Mouse (Mus musculus): ENCODE data around the gene Hivep1. TPM values are rescaled to one million over a fixed set of nuclear protein-coding genes. Genes with fewer than 3 reads are reported as not detected.

Hivep1 gene
- polyA plus RNA-seq, 1 experiment from 2014 or later: 12.0 TPM

- no peak overlapping the region for H3K27ac ChIP-seq (ENCODE audit: low read depth, low read length)
- no peaks in the 10 kb centered on the region for H3K36me3 ChIP-seq (ENCODE audit: control insufficient read depth, insufficient read depth, low read length)
- ATAC-seq: no peak
- DNase-seq (ENCODE audit: low spot score): no peak
- H3K4me2 ChIP-seq (ENCODE audit: low read length): no peak overlapping the region
- no peaks in the 10 kb centered on the region; the same call in 1 of the 2 replicates for H3K9me3 ChIP-seq (replicated peaks; ENCODE audit: control insufficient read depth, low read length)
- no peak overlapping the region for H3K9ac ChIP-seq (ENCODE audit: low read length)
- H3K27me3 ChIP-seq (replicated peaks; ENCODE audit: control insufficient read depth, insufficient read depth, low read length): no peaks in the 10 kb centered on the region
- 93% methylated on average over 7 of the region's 7 CpGs for WGBS
- no peak overlapping the region for H3K4me3 ChIP-seq (ENCODE audit: low read depth, low read length)
- 0 out of 2 replicates have a peak, but pooled peaks cover 3% of the 10 kb centered on the region for H3K4me1 ChIP-seq (ENCODE audit: control insufficient read depth, insufficient read depth, low read length)
Measured at GRCm38 (mm10) chr13:42195671-42196070, 143.8 kb downstream of the Hivep1 start.

GRCm38 (mm10) chr13:42197656-42198055 is 145.8 kb downstream of the Hivep1 start:
- H3K27me3 ChIP-seq (replicated peaks; ENCODE audit: control insufficient read depth, insufficient read depth, low read length): no peaks in the 10 kb centered on the region
- ATAC-seq: no peak
- no peak overlapping the region for H3K9ac ChIP-seq (ENCODE audit: low read length)
- no peaks in the 10 kb centered on the region for H3K36me3 ChIP-seq (ENCODE audit: control insufficient read depth, insufficient read depth, low read length)
- 0 out of 2 replicates have a peak, but pooled peaks cover 3% of the 10 kb centered on the region for H3K4me1 ChIP-seq (ENCODE audit: control insufficient read depth, insufficient read depth, low read length)
- H3K4me3 ChIP-seq (ENCODE audit: low read depth, low read length): no peak overlapping the region
- DNase-seq (ENCODE audit: low spot score): no peak
- H3K4me2 ChIP-seq (ENCODE audit: low read length): no peak overlapping the region
- H3K9me3 ChIP-seq (replicated peaks; ENCODE audit: control insufficient read depth, low read length): no peaks in the 10 kb centered on the region; the same call in 1 of the 2 replicates
- WGBS: 90% methylated on average over 2 of the region's 2 CpGs
- H3K27ac ChIP-seq (ENCODE audit: low read depth, low read length): no peak overlapping the region

- no peak for ATAC-seq
- WGBS: 90% methylated on average over 6 of the region's 6 CpGs
- no peak for DNase-seq (ENCODE audit: low spot score)
Measured at GRCm38 (mm10) chr13:42213556-42213955, 161.7 kb downstream of the Hivep1 start.

GRCm38 (mm10) chr13:42222401-42222800 is 170.6 kb downstream of the Hivep1 start:
- ATAC-seq: no peak
- H3K27me3 ChIP-seq (replicated peaks; ENCODE audit: control insufficient read depth, insufficient read depth, low read length): no peaks in the 10 kb centered on the region
- no peak for DNase-seq (ENCODE audit: low spot score)

More at GRCm38 (mm10) chr13:42213556-42213955, 161.7 kb downstream of the Hivep1 start:
- no peaks in the 10 kb centered on the region for H3K27me3 ChIP-seq (replicated peaks; ENCODE audit: control insufficient read depth, insufficient read depth, low read length)
- no peaks in the 10 kb centered on the region for H3K4me1 ChIP-seq (ENCODE audit: control insufficient read depth, insufficient read depth, low read length)
- H3K9me3 ChIP-seq (replicated peaks; ENCODE audit: control insufficient read depth, low read length): no peaks in the 10 kb centered on the region
- no peaks in the 10 kb centered on the region for H3K36me3 ChIP-seq (ENCODE audit: control insufficient read depth, insufficient read depth, low read length)
- no peak overlapping the region for H3K4me3 ChIP-seq (ENCODE audit: low read depth, low read length)
- no peak overlapping the region for H3K9ac ChIP-seq (ENCODE audit: low read length)
- H3K27ac ChIP-seq (ENCODE audit: low read depth, low read length): no peak overlapping the region
- H3K4me2 ChIP-seq (ENCODE audit: low read length): no peak overlapping the region

GRCm38 (mm10) chr13:42228849-42229248 is 177.0 kb downstream of the Hivep1 start:
- WGBS: 93% methylated on average over 10 of the region's 10 CpGs
- ATAC-seq (no peak), DNase-seq (ENCODE audit: low spot score) (no peak)
- no peak overlapping the region for H3K4me2 ChIP-seq (ENCODE audit: low read length)
- H3K9me3 ChIP-seq (replicated peaks; ENCODE audit: control insufficient read depth, low read length): no peaks in the 10 kb centered on the region
- no peaks in the 10 kb centered on the region for H3K36me3 ChIP-seq (ENCODE audit: control insufficient read depth, insufficient read depth, low read length)
- no peak overlapping the region for H3K9ac ChIP-seq (ENCODE audit: low read length)
- no peaks in the 10 kb centered on the region for H3K4me1 ChIP-seq (ENCODE audit: control insufficient read depth, insufficient read depth, low read length)
- no peak overlapping the region for H3K4me3 ChIP-seq (ENCODE audit: low read depth, low read length)
- H3K27ac ChIP-seq (ENCODE audit: low read depth, low read length): no peak overlapping the region
- no peaks in the 10 kb centered on the region for H3K27me3 ChIP-seq (replicated peaks; ENCODE audit: control insufficient read depth, insufficient read depth, low read length)

More at GRCm38 (mm10) chr13:42222401-42222800, 170.6 kb downstream of the Hivep1 start:
- no peaks in the 10 kb centered on the region for H3K9me3 ChIP-seq (replicated peaks; ENCODE audit: control insufficient read depth, low read length)
- no peak overlapping the region for H3K4me2 ChIP-seq (ENCODE audit: low read length)
- no peak overlapping the region for H3K27ac ChIP-seq (ENCODE audit: low read depth, low read length)
- no peak overlapping the region for H3K4me3 ChIP-seq (ENCODE audit: low read depth, low read length)
- H3K9ac ChIP-seq (ENCODE audit: low read length): no peak overlapping the region
- WGBS: 94% methylated on average over 7 of the region's 7 CpGs
- H3K4me1 ChIP-seq (ENCODE audit: control insufficient read depth, insufficient read depth, low read length): no peaks in the 10 kb centered on the region
- H3K36me3 ChIP-seq (ENCODE audit: control insufficient read depth, insufficient read depth, low read length): no peaks in the 10 kb centered on the region

- Histone ChIP-seq H3K27ac (ENCODE audit: low read depth, low read length) (no peak overlapping the region), H3K4me3 (ENCODE audit: low read depth, low read length) (no peak overlapping the region), H3K9ac (ENCODE audit: low read length) (no peak overlapping the region), H3K27me3 (replicated peaks; ENCODE audit: control insufficient read depth, insufficient read depth, low read length) (no peaks in the 10 kb centered on the region), H3K4me1 (ENCODE audit: control insufficient read depth, insufficient read depth, low read length) (no peaks in the 10 kb centered on the region), H3K4me2 (ENCODE audit: low read length) (no peak overlapping the region), H3K36me3 (ENCODE audit: control insufficient read depth, insufficient read depth, low read length) (no peaks in the 10 kb centered on the region), H3K9me3 (replicated peaks; ENCODE audit: control insufficient read depth, low read length) (no peaks in the 10 kb centered on the region)
- ATAC-seq: no peak
- WGBS: 83% methylated on average over 9 of the region's 9 CpGs
- DNase-seq (ENCODE audit: low spot score): no peak
Measured at GRCm38 (mm10) chr13:42233741-42234419, 182.1 kb downstream of the Hivep1 start.

- Histone ChIP-seq H3K27me3 (replicated peaks; ENCODE audit: control insufficient read depth, insufficient read depth, low read length) (no peaks in the 10 kb centered on the region), H3K4me3 (ENCODE audit: low read depth, low read length) (no peak overlapping the region), H3K4me2 (ENCODE audit: low read length) (no peak overlapping the region), H3K27ac (ENCODE audit: low read depth, low read length) (no peak overlapping the region), H3K4me1 (ENCODE audit: control insufficient read depth, insufficient read depth, low read length) (no peaks in the 10 kb centered on the region), H3K36me3 (ENCODE audit: control insufficient read depth, insufficient read depth, low read length) (no peaks in the 10 kb centered on the region), H3K9me3 (replicated peaks; ENCODE audit: control insufficient read depth, low read length) (no peaks in the 10 kb centered on the region), H3K9ac (ENCODE audit: low read length) (no peak overlapping the region)
- no peak for DNase-seq (ENCODE audit: low spot score)
- WGBS: 95% methylated on average over 3 of the region's 3 CpGs
- no peak for ATAC-seq
Measured at GRCm38 (mm10) chr13:42238520-42238919, 186.7 kb downstream of the Hivep1 start.

- 8% methylated on average over 3 of the region's 3 CpGs for WGBS
- no peaks in the 10 kb centered on the region for H3K4me1 ChIP-seq (ENCODE audit: control insufficient read depth, insufficient read depth, low read length)
Measured at GRCm38 (mm10) chr13:42242131-42242530, 190.3 kb downstream of the Hivep1 start.

More at GRCm38 (mm10) chr13:42242131-42242530, 190.3 kb downstream of the Hivep1 start:
- Histone ChIP-seq H3K27ac (ENCODE audit: low read depth, low read length) (no peak overlapping the region), H3K9me3 (replicated peaks; ENCODE audit: control insufficient read depth, low read length) (no peaks in the 10 kb centered on the region), H3K27me3 (replicated peaks; ENCODE audit: control insufficient read depth, insufficient read depth, low read length) (no peaks in the 10 kb centered on the region), H3K4me3 (ENCODE audit: low read depth, low read length) (no peak overlapping the region), H3K4me2 (ENCODE audit: low read length) (no peak overlapping the region), H3K36me3 (ENCODE audit: control insufficient read depth, insufficient read depth, low read length) (no peaks in the 10 kb centered on the region), H3K9ac (ENCODE audit: low read length) (no peak overlapping the region)
- DNase-seq (ENCODE audit: low spot score) (no peak), ATAC-seq (no peak)

All from forebrain, embryonic 14.5 days (tissue).